Mouse (Mus musculus) ES-Bruce4 (cell line): ENCODE measurements around the gene Ptpn22. TPM values are rescaled to one million over a fixed set of nuclear protein-coding genes. Genes with fewer than 3 reads are reported as not detected.

Experiments used
- H3K27ac ChIP-seq: 2 replicates; pipeline ENCODE4 v1.5.1; 2012; ENCODE audit warnings: low read length, inconsistent platforms; ENCODE audit not compliant: insufficient read depth
- H3K27me3 ChIP-seq: 2 replicates; pipeline ENCODE4 v1.6.1; 2012; ENCODE audit warnings: mild to moderate bottlenecking, low read length, inconsistent platforms; ENCODE audit not compliant: control insufficient read depth, poor library complexity, insufficient read depth, severe bottlenecking
- H3K36me3 ChIP-seq: 2 replicates; pipeline ENCODE4 v1.6.1; 2012; ENCODE audit warnings: inconsistent platforms, mild to moderate bottlenecking, low read length, moderate library complexity; ENCODE audit not compliant: control insufficient read depth, poor library complexity, insufficient read depth, severe bottlenecking
- H3K4me1 ChIP-seq: one replicate; pipeline ENCODE4 v1.8.1; 2011; ENCODE audit warnings: low read length; ENCODE audit not compliant: control insufficient read depth, insufficient read depth
- H3K4me3 ChIP-seq: 2 replicates; pipeline ENCODE4 v1.5.1; 2011; ENCODE audit warnings: low read depth, mild to moderate bottlenecking, low read length
- H3K9ac ChIP-seq: 2 replicates; pipeline ENCODE4 v1.6.1; 2012; ENCODE audit warnings: low read depth, mild to moderate bottlenecking, inconsistent platforms; ENCODE audit not compliant: poor library complexity, severe bottlenecking
- H3K9me3 ChIP-seq: replicated peaks from 2 replicates; pipeline ENCODE4 v1.6.1; 2012; ENCODE audit warnings: mild to moderate bottlenecking, low read length, inconsistent platforms; ENCODE audit not compliant: control insufficient read depth, poor library complexity, insufficient read depth, severe bottlenecking
- CTCF ChIP-seq: IDR thresholded peaks from one replicate; pipeline ENCODE4 v1.8.1; 2011; ENCODE audit warnings: low read depth, low read length
- EP300 ChIP-seq: IDR thresholded peaks from 2 replicates; pipeline ENCODE4 v1.6.1; 2011; ENCODE audit warnings: low read depth, low read length; ENCODE audit not compliant: insufficient read depth
- POLR2A ChIP-seq: IDR thresholded peaks from one replicate; pipeline ENCODE4 v1.8.1; 2011; ENCODE audit warnings: low read length; ENCODE audit not compliant: insufficient read depth
- polyA plus RNA-seq: library from polyadenylated mRNA; stranded (reverse); fragments of >200 nt; gene quantifications from 2 replicates; pipeline ENCODE4 v1.2.4, GENCODE M21; 2011; ENCODE audit warnings: low read depth; ENCODE audit not compliant: missing spikeins, insufficient read depth, insufficient read length

Ptpn22 gene
- polyA plus RNA-seq, 1 experiment = 1.6 TPM

DNA sequence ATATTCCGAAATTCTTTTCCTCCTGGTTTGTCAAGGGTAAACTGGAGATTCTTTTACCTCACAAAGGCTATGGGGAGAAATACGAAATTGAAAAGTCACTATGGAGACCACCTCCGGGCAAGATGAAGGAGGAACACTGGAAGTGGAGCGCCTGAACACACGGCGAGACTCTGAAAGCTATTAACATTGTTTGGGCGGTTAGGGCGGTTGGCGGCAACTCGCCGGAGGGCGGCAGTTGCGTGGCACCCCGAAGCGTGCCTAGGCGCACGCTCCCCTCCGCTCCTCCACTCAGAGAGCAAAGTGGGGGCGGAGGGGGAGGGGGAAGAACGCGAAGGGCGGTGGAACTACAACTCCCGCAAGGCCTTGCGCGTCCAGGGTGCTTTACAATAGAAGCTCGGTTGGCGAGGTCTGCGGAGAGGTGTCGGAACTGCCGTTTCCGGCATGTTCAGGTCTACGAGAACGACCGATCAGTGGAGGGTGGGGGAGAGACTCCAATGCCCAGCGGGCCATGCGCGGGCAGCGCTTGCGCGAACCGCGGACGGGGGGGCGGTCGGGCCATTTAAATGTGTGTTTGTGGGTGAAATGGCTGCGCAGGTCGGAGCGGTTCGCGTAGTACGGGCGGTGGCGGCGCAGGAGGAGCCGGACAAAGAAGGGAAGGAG lies 54.5 kb downstream of the Ptpn22 start, which contains the start of gene Rsbn1:
Rsbn1 (plus strand) TSS at position 111 of the 660 bp plus-strand sequence.
- H3K36me3 ChIP-seq = no peaks in the 10 kb centered on the region
- H3K4me1 ChIP-seq = peaks cover 3% of the 10 kb centered on the region
- no peaks in the 10 kb centered on the region for H3K9me3 ChIP-seq
- TF ChIP-seq EP300 = peak; percentile 34; the same call in 1 of the 2 replicates
- peak; percentile 87 for TF ChIP-seq POLR2A
- no peak for TF ChIP-seq CTCF
- H3K27me3 ChIP-seq = no peaks in the 10 kb centered on the region
- H3K27ac ChIP-seq = peak within 1 kb of the TSS; percentile 63
- H3K4me3 ChIP-seq = peak within 1 kb of the TSS; percentile 100
- H3K9ac ChIP-seq = peak within 1 kb of the TSS; percentile 95

DNA sequence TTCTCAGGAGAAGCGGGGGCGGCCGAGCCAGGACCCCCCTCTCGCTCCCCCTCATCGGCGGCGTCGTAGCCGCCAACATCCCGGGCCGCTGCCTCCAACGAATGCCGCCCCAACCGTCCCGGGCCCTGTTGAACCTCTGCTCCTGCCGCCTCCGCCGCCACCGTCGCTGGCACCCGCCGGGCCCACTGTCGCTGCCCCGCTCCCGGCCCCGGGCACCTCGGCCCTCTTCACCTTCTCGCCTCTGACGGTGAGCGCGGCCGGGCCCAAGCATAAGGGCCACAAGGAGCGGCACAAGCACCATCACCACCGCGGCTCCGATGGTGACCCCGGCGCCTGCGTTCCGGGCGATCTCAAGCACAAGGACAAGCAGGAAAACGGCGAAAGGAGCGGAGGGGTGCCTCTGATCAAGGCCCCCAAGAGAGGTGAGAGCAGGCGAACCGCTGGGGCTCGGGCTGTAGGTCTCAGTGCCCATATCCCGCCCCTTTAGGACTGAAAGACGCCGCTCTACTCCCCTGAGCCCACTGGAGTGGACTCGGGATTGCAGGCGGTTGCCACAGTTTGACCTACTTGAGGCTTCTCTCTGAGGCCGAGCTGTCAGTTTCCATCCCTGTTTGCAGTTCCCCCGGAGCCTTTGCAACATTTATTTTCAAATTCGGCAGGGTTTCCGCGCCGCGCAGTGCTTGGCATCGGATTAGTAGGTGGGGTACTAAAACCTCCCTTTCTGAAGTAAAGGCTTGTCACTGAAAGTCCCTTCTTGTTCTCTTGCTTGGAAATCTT lies 55.3 kb downstream of the Ptpn22 start:
- peaks cover 3% of the 10 kb centered on the region for H3K4me1 ChIP-seq
- H3K9ac ChIP-seq = peak overlapping the region; percentile 95
- peaks cover 3% of the 10 kb centered on the region; the same call in 1 of the 2 replicates for H3K36me3 ChIP-seq
- no peaks in the 10 kb centered on the region for H3K27me3 ChIP-seq
- 0 out of 2 replicates have a peak overlapping the region, but pooled peaks have one; percentile 26 for H3K27ac ChIP-seq
- H3K9me3 ChIP-seq = no peaks in the 10 kb centered on the region
- TF ChIP-seq POLR2A (no peak), EP300 (no peak), CTCF (no peak)
- H3K4me3 ChIP-seq = peak overlapping the region; percentile 100

DNA sequence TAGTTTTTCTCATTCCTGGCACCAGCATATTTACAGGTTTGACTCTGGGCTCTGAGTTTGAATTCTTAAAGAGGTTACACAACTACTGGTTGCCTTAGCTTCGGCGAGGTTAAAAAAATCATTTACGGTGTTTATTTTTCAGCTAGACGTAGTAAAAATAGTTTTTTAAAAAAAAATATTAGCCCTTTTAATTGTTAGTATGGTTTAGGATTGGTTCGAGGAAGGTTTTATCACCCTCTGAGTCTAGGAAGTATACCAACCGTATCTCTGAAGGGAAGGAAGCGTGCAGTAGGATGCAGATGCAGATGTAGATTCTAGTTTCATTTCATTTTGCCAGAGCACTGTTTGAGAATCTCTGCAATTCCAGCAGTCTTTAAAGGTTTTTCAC lies 55.9 kb downstream of the Ptpn22 start:
- TF ChIP-seq EP300 = no peak
- Histone ChIP-seq H3K4me1 (peaks cover 3% of the 10 kb centered on the region), H3K27me3 (no peaks in the 10 kb centered on the region), H3K9ac (peak overlapping the region; percentile 95), H3K4me3 (peak overlapping the region; percentile 100), H3K9me3 (no peaks in the 10 kb centered on the region), H3K27ac (no peak overlapping the region), H3K36me3 (peaks cover 3% of the 10 kb centered on the region)

DNA sequence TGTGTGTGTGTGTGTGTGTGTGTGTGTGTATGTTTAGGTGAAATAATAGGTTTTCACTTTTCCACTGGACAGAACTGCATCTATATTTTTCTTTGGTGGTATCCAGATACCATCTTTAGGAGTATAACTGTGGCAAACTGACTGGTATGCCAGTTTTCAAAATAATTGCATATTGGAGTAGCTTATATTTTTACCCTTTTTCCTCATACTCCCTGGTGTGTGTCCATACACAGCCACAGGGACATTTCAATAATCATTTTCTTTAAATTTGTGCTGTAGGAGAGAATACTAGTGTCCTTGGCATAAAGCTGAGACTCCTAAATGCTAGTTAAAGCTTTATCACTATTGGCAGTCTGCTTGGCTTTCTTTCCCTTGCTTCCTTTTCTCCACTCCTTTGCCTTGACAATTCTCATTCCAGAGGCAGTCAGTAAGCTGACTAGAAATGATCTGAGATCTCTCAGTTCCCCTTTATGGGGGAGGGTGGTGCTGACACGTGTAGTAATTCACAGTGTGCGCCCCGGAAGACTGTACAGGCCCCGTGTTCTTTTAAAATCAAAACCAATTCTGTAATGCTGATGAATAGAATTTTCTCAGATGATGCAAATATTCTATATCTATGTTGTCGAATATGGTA lies 56.7 kb downstream of the Ptpn22 start:
- H3K36me3 ChIP-seq = peaks cover 5% of the 10 kb centered on the region
- no peaks in the 10 kb centered on the region for H3K9me3 ChIP-seq
- no peak for TF ChIP-seq POLR2A
- TF ChIP-seq CTCF = no peak
- no peak for TF ChIP-seq EP300
- no peak overlapping the region; the same call in 1 of the 2 replicates for H3K4me3 ChIP-seq
- no peak overlapping the region for H3K9ac ChIP-seq
- no peaks in the 10 kb centered on the region for H3K27me3 ChIP-seq
- peaks cover 3% of the 10 kb centered on the region for H3K4me1 ChIP-seq
- H3K27ac ChIP-seq = no peak overlapping the region

GRCm38 (mm10) chr3:103916839-103917237 lies 57.2 kb downstream of the Ptpn22 start:
- Histone ChIP-seq H3K36me3 (peaks cover 5% of the 10 kb centered on the region), H3K27me3 (no peaks in the 10 kb centered on the region), H3K27ac (no peak overlapping the region), H3K4me1 (peaks cover 3% of the 10 kb centered on the region), H3K9me3 (no peaks in the 10 kb centered on the region), H3K4me3 (no peak overlapping the region), H3K9ac (no peak overlapping the region)
- no peak for TF ChIP-seq POLR2A
- TF ChIP-seq EP300 = no peak
- no peak for TF ChIP-seq CTCF
